Mouse (Mus musculus): ENCODE results near the gene Gnai2.

DNA sequence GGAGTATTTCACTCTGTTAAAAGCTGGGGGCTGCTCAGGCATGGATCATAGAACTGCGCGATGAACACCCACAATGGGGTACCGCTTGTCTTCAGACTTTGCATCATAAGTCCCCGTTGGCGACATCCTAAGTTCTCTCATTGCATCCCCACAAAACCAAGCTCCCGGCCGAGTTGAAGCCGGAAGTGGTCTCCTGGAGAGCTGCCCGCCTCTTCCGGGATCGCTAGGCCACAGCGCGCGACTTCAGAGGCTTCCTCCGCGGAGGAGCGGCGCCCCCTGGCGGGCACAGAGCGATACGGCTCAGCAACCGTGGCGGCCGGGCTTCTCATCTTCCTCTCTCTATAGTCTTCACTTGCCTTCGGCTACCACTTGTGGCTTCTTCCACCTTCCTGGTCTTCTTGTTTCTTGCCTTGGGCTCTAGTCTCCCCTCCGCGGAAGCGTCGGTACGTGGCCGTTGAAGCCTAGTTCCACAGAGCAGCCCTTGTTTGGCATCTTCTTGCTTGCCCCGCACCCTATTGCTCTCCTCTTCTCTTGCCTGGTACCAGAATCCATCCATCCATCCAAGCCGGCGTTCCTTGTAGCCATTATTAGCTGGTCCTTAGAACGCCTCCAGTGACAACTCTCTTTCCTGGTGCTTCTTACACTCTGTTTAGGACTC lies 9.5 kb upstream of the Gnai2 start:
- TF ChIP-seq CTCF (IDR thresholded peaks at IDR 0.05; ENCODE audit: low read depth, low read length) (peak; percentile 89), GATA1 (IDR thresholded peaks at IDR 0.05; ENCODE audit: borderline replicate concordance, low read length) (no peak), TAL1 (conservative IDR thresholded peaks at IDR 0.05; ENCODE audit: low read depth, low read length) (no peak), POLR2AphosphoS5 (IDR thresholded peaks at IDR 0.05; ENCODE audit: insufficient replicate concordance, low read depth, low read length) (no peak), GATA2 (IDR thresholded peaks at IDR 0.05; ENCODE audit: borderline replicate concordance, low read depth, low read length) (no peak)
